Mouse (Mus musculus) heart, adult 9 months (tissue): ENCODE measurements around the gene Plcb3.

Experiments used
- DNase-seq, 2 experiments: peaks; one replicate each; pipeline ENCODE4 v3.0.0; 2022; ENCODE audit warnings: low spot score in 2 of 2

Gene Plcb3

DNA sequence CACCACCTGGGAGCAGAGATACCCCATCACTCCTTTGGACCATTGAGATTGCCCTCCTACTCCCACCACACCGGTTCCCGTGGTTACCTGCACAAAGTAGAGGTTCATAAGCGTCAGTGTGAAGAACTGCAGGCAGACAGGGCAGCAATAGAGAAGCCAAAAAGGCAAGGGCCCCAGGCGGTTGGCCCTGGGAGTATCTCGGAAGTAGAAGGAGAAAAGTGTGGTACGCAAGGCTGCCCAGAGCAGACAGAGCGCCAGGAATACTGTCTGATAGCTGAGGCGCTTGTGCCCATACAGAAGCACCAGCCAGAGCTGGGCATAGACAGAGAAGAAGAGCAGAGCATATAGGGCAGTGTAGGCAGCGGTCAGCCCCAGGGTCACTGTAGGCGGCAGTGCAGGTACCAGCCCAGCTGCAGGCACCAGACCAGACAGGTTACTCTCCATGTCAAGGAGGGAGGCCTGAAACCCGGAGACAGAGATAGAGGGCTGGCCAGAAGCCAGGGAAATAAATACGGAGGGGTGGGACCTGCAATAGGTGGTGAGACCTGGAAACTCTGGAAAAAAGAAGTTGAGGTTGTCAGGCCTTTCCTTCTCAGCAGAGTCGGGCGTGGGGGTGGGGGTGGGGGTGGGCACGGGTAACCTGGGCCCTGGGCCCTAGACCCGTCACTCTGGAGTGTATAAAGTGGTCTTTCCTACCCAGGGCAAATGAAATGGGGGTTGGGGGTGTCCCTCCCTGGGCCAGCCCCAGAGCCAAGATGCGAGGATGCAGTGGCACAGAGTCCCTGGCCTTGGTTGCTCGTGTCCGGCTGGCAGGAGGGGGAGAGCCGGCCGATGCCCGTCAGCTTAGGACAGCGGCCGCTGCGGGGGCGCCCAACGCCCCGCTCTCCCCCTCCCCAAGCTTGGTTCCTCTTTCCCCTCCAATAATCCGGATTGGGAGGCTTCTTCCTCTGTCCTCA, 35.6 kb downstream of the Plcb3 start:
- DNase-seq = no peak

DNA sequence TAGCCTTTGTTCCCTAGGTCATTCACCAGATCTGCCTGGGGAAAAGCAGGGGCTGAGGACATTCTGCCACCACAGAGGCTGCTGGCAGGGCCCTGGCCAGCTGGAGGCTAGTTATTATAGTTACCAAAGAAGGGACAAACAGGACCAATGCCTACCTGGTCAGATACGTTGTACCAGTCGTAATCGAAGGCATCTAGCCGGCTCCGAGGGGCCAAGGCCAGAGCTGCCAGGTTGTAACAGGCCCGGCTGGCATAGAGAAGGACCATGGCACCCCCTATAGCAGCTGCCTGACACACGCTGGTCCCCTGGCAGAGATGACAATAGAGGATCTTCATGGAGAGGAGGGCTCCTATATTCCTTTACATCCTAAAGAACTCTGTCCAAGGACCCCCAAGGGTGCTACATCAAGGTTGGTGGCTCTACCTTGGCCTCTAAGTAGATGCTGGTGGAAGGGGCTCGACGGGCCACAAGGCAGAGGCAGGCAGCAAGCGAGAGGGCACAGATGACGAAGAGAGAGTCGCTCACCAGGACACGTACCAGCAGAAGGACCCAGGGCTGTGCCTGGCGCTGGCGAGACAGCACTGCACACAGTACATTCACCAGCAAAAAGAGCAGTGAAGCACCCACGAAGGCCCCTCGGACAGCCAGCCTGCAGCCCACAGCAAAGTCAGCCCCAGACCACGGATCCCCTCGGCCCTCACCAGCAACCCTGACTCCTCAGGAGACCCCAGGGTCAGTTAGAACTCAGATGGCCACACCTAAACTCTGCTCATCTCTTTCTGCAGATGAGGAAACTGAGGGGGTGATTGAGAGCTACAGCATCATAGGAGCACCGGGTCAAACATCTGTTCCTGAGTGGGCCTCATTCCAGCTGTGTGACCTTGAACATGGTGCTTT, 36.9 kb downstream of the Plcb3 start:
- DNase-seq = no peak

GRCm38 (mm10) chr19:6937541-6938465, 38.5 kb downstream of the Plcb3 start:
- peak; percentile 65 to 76 for DNase-seq

GRCm38 (mm10) chr19:6936299-6936698, 40.0 kb downstream of the Plcb3 start:
- no peak for DNase-seq

DNA sequence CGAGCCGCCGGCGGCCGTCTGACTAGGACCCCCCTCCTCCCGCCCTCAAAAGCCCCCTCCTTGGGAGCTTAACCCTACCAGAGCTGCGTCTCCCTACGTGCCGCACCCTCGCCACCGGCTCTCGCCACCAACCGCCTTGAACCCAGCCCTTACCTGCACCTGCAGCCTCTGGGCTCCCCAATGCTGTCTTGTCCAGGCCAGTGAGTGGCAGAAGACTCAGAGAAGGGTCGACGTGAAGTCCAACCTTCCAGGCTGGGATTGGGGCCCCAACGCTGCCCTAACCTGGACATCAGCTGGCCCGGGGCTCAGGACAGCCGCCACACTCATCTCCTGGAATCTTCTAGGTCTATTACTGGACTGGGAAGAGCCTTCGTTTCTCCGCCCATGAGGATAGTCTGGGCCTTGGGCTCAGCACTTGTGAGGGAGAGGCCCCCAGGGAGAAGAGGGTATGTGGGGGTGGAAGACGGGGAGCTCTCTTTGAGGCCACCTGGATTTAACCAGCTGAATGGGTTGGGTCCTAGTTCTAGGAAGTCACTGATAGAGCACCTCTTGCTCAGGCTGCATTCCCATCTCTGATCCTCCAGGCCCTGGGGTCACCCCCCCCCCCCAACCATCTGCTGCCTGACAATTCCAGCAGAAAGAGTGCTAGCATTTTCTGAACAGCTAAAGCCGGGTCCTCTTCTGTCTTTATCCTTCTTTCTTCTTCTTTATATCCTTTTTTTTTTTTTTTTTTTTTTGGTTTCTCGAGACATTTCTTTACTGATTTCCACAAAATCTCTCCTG, 41.9 kb downstream of the Plcb3 start, which contains the start of gene Kcnk4:
TSS of gene Kcnk4 (minus strand) at position 321 of the 783 bp plus-strand sequence.
- DNase-seq = no peak

GRCm38 (mm10) chr19:6933436-6934194, 42.7 kb downstream of the Plcb3 start:
- DNase-seq = no peak

DNA sequence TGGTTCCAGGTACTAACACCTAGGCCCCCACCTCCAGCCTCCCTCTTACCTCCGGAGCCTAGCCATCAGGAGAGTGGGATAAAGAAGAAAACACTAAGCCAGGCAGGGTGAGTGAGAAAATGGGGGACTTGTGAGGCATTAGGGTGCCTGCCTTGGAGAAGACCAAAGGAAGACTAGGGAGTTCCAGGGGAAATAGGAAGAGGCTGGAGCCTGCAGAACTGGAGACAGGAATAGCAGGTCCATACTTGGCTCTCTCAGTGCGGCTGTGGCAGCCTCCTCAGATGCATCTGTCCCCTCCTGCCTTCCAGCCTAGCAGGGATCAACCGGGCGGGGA, 43.2 kb downstream of the Plcb3 start:
- no peak for DNase-seq

DNA sequence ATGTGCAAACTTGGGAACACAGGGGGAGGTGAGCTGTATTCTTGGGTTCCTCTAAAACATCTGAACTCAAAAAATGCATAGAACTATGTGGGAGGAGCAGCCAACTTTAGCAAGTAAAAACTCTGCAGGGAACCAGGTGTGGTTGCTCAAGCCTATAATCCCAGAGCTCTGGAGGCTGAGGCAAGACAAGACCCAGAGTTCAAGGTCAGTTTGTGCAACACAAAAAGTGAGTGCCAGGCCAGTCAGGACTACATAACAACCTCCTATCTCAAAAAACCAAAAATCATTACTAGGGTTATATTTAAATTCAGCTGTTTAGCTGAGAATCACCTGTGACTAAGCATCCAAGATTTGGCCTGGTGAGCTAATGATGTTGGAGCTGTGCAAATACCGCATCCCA, 44.3 kb downstream of the Plcb3 start:
- no peak for DNase-seq

DNA sequence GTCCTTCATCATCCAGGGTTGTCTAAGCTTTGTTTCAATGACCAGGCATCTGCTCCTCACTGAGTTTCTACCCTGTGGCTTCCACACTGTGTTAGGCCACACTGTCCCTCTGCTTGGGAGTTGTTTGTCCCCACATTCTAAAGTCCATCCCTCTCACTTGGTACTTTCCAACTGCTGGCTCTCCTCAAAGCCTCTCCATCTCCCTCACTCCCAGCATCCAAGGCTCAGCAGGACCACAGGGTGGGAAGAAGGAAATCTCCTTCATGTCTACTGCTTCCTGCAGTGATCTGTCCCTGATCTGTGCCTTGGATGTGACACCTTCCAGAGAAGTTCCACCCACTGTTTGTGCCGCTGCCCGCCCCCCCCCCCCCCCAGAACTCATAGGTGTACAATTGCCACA, 45.3 kb downstream of the Plcb3 start:
- no peak for DNase-seq

GRCm38 (mm10) chr19:6928080-6928479, 48.2 kb downstream of the Plcb3 start:
- DNase-seq = no peak

GRCm38 (mm10) chr19:6926559-6927255, 49.6 kb downstream of the Plcb3 start:
- DNase-seq = no peak

DNA sequence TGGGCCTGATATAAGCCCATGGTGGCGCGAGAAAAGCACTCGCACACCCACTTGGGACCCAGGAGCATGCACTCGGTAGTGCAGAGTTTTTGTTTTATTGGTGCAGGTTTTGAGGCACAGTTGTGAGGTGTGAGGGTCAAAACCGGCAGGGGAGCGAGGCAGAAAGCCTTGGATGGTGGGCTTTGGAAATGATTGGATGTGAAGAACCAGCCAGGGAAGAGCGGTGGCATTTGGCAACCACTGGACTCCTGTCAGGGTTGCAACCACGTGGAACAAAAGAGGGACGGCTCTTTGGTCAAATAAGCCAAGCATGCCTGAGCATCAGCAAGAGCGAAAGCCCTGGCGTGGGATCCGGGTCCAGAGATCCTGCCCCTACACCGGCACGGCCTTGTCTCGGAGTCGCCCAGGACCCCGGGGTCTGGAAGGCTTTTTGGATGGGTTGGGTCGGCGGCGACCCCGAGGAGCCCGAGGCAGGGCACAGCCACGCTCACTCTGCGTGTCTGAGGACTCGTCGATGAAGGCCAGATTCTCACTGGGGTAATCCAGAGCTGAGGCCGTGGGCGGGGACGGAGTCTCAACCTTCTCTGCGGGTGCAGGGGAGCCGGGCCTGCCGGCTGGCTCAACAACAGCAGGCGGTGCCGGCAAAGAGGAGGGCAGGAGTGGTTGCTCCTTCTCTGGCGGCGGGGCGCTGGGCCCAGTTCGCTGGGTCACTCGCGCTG, 50.5 kb downstream of the Plcb3 start:
- no peak for DNase-seq

DNA sequence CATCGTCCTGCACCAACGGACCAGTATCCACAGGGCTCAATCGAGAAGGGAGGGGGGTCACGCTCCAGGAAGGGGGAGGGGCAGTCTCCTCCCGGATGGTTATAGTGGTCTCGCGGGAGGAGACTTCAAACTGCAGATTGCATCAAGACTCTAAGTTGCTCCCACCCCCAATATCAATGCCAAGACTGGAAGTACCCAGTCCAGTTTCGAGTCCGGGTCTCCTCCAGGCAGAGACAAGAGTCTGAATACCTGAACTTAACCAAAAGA, 51.0 kb downstream of the Plcb3 start, which contains the start of gene Catsperz:
TSS of gene Catsperz (minus strand) at position 74 of the 267 bp plus-strand sequence.
- DNase-seq = no peak

- peak; percentile 64 to 84 for DNase-seq
Measured at GRCm38 (mm10) chr19:6924461-6925306, 51.6 kb downstream of the Plcb3 start.

GRCm38 (mm10) chr19:6922901-6923735, 53.2 kb downstream of the Plcb3 start:
- no peak for DNase-seq

DNA sequence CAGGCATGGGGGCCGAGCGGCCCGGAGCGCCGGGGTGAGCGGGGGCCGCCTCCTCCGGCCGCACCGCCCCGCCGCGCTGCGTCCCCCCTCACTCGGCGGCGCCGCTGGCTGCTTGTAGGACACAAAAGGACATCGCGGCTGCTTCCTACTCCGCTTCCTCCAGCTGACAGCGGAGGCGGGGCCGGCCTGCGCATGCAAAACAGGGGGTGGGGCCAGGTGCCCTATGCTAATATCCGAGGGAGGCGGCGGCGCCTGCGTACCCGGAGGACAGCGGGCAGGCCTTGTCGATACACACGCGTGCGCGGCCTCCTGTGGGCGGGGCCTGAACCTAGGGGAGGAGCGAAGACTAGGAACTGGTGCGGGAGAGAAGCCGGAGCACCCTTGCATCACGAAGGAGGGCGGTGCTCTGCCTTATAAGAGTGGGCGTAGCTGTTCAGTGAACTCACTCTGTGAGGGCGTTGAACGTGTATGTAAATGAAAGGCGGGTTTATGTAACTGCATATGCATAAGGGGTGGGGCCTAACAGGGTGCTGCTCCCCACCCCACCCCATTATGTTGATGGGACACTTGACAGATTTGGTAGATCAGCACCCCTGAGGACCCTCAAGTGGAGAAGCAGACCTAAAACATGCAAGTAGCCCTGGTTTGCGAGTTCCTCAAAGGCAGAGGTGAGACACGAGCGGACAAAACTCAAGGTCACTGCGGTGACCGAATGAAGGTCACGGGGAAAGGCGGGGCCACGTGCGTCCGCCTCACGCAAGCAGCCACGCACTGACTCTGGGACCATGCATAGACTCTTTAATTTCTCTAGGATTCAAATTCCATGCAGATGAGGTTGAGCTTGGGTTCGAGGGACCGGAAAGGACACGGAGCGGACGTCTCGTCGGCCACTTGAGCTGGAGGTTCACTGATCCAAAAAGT, 54.4 kb downstream of the Plcb3 start, which contains the start of gene Esrra:
TSS of gene Esrra (minus strand) at position 167 of the 921 bp plus-strand sequence.
- DNase-seq = peak; percentile 100
